Mouse (Mus musculus) heart, postnatal 10 days (tissue): ENCODE results near the gene Itpkc. TPM values are rescaled to one million over a fixed set of nuclear protein-coding genes. Genes with fewer than 3 reads are reported as not detected.

Source experiments
- DNase-seq, 2 experiments: peaks; one replicate each; pipeline ENCODE4 v3.0.0; 2021
- intact Hi-C: fragments of 180-260 bp; cut with DNase I; formaldehyde crosslinking; loops from one replicate; pipeline ENCODE4 v1.15.1; 2025
- total RNA-seq, 2 experiments: library from RNA; stranded (reverse); gene quantifications; 2 replicates each; pipeline ENCODE4 v1.2.3; 2021

Gene Itpkc
- total RNA-seq, 2 experiments from 2014 or later, result 4.2 to 4.5 TPM

DNA sequence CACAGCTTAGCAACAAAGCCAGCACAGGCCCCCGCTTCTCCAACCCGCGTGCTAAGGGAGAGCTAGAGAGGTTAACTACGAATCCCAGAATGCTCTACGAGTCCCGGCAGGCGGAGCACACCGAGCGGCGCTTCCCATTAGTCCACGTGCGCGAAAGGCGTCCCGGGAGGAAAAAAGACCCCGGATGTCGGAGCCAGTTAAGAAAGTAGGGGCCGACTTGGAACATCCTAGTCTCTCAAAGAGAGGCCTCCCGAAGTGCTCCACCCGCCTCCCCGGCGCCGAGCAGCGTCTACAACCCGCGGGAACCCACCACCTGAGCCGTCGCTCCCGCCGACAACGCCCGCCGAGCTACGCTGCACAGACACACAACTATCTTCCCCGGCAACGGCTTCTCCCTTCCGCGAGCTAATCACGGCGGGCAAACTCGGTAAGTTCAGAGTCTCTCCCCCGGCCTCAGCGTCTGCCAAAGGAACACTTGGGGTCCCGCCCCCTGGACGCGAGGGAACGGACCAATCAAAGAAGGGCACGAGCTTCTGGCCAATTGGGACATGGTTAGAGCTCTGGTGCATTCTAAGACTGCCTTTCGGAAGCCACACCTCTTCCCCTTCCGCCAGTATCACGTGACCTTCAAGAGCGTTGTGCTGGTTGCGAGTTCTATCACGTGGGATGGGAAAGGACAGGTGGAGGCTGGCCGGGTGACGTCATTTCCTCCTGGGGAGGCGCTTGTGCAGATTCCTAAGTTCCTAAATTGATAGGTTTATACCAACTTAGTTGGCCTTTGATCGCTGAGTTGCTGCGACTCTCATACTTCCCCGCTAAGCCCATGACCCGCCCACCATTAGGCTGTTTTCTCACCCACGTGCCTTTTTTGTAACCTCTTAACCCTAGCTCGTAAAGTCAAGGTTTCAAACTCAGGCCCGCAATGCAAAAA is 32.5 kb downstream of the Itpkc start, which contains the start of the genes BC024978 and Snrpa:
Gene BC024978, plus strand, starts transcription at position 101 of the 931 bp plus-strand sequence.
Gene Snrpa, minus strand, starts transcription at position 591 of the 931 bp plus-strand sequence.
- peak; percentile 98 for DNase-seq
- intact Hi-C loops, result loop anchor here (2.0 kb wide), 1 partner anchor 15 kb away; the partner anchor contains the start of genes Gm21983 and Mia

DNA sequence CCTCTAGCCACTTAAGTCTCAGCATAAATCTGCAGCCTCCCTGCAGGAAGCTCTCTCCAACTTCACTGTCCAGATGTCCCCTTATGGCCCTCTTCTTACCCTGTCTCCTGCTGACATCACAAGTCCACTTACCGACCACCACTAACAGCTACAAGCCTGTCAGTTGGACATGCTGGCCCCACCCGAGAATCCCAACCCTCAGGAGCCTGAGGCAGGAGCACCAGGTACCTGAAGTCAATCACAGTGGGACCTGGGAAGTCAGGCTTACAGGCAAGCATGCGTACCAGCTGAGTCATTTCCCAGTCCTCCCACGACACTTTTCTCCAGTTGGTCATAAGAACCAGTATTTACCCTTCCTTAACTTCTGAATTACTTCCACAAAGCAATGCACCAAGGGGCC is 34.7 kb downstream of the Itpkc start:
- intact Hi-C loops, result loop anchor here (2.0 kb wide), 1 partner anchor 13 kb away; the partner anchor contains the start of genes Gm21983 and Mia

DNA sequence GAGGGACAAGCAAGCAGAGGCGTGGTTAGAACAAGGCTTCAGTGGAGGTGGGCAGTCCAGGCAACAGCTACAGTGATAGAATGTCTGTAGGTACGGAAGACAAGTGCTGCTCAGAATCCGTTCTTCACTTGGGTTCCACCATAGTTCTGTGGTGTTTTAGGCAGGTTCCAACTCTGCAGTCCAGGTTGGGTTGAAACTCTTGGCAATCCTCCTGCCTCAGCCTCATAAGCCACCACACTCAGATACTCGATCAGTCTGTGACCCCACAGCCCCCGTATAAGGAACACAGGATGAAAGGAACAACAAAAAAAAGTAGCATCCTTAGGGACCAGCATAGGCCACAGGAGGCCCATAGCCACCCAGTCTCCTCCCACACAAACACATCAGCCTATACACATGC is 36.0 kb downstream of the Itpkc start:
- intact Hi-C loops, result no loop called here
- no peak for DNase-seq

More for the DNA sequence above, 34.7 kb downstream of the Itpkc start:
- no peak for DNase-seq

DNA sequence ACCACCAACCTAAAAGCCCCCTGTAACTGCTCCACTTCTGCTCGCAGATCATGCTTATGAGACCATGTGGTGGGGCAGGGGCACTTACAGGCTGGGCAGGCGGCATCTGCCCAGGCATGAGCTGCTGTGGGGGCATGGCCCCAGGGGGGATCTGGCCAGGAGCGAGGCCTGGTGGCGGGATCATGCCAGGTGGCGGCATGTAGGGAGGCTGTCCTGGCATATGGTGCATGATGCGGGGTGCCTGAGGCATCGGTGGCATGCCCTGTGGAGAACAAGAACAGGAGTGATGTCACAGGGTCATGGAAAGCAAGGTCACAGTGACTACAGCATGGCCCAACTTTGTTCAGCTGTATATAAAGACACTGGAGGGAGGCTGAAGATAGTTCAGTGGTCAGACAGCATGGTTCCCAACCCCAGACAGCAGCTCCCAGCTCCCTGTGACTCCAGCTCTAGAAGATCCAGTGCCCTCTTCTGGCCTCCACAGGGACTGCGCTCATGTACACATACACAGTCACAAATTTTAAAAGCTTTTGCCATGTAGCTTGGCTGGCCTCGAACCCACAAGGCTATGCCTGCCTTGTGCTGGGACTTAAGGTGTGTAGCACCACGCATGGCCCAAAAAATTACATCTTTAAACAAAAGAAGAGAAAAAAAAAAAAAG is 39.1 kb downstream of the Itpkc start:
- intact Hi-C loops, result no loop called here
- DNase-seq, result no peak

DNA sequence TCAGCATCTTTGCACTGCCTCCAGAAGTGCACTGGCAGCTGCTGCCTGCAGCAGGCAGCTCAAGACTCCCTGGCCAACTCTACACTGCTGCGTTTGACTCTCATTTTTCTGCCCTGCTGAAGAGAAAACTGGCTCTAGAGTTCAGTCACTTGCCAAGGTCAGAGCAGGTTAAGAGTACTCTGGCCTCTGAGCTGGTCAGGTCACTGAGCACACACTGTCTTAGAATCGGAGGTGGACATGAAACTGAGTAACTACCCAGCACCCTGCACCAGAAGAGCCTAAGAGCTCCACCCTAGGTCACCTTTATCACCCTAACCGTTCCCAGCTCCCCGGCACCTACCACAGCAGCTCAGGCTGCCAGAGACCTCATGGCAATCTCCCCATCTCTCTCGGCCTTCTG is 42.5 kb downstream of the Itpkc start:
- no peak for DNase-seq
- intact Hi-C loops, result no loop called here

DNA sequence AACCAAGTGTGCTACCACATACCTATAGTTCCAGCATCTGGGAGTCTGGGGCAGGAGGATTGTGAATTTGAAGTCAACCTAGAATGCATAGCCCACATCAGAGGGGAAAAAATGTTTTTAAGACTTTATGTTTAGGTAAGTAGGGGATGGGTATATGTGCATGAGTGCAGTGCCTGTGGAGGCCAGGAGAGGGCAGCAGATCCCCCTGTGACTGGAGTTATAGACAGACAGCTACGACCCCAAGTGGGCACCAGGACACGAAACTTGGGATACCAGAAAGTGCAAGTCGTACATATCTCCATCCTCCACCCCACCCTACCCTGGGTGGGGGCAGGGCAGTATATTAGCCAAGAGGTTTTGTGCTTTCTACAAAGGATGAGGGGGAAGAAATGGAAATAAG is 43.5 kb downstream of the Itpkc start:
- intact Hi-C loops, result no loop called here
- DNase-seq, result no peak

DNA sequence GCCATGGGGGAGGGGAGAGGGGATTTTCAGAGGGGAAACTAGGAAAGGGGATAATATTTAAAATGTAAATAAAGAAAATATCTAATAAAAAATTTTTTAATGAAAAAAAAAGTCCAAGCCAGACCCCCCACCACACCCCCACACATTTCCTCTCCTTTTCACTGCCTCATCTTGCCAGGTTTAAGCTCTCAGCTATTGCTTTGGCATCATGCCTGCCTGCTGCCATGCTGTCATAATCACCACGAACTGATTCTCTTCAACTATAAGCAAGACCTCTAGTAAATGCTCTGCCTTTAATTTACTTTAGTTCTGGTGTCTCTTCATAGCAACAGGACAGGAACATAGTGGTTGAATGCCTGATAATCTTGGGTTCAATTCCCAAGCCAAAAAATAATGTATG is 46.0 kb downstream of the Itpkc start:
- intact Hi-C loops, result no loop called here
- no peak for DNase-seq

DNA sequence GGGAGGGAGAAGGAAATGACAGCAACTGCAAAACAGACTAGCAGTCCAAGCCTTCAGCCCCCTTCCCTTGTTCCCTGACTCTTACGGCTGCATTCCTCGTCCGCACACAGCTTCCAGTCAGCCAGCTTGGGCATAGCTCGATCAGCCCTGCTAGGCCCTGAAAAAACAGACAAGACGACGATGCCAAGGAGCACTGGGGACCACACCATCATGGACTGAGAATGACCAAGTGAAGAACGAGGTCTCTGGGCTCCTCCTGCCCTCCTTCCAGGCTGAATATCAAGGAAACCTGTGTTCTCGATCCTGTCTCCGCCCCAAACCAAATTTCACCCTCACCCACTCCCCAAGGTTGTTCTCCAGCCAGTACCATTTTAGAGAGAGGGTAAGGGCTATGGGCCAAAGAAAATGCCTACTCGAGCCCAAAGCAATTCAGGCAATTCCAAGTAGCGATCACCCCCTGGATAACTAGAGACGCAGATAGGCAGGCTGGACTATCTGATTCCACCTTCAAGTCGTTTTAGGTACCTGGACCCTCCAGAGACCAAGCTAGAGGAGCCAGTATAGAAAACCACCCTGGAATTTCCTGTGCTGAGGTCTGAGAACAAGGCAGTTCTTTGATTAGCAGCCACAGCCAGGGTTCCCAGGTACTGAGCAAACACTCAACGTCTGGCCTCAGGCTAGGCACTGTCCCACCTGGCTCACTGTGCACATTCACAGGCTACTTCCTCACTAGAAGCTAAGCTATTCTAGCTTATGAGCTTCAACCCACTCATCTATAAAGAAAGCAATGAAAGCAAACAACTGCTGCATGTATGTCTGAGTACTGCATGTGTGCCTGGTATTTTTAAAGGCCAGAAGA is 47.4 kb downstream of the Itpkc start, which contains the start of the genes Gm21983 and Mia:
Gene Gm21983, minus strand, starts transcription at position 250 of the 859 bp plus-strand sequence.
Gene Mia, minus strand, starts transcription at position 321 of the 859 bp plus-strand sequence.
- no peak for DNase-seq
- intact Hi-C loops, result loop anchor here (2.0 kb wide), 1 partner anchor 14 kb away; the partner anchor contains the start of gene BC024978

DNA sequence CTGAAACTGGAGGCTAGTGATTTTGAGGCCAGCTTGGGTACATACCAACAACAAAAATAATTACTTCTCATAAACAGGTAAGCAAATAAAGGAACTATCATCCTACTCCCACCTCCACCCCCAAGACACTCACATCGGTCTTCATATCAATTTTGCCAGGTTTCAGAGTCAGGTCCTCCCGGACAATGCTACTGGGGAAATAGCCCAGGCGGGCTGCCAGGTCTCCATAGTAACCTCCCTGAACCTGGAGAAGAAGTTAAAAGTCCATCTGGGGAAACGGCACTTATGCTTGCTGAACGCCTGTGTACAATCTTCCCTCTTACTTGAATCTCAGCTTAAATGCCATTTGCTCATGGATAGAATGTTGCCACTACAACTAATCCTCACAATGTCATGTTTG is 48.4 kb downstream of the Itpkc start:
- intact Hi-C loops, result loop anchor here (2.0 kb wide), 1 partner anchor 15 kb away; the partner anchor contains the start of gene BC024978

DNA sequence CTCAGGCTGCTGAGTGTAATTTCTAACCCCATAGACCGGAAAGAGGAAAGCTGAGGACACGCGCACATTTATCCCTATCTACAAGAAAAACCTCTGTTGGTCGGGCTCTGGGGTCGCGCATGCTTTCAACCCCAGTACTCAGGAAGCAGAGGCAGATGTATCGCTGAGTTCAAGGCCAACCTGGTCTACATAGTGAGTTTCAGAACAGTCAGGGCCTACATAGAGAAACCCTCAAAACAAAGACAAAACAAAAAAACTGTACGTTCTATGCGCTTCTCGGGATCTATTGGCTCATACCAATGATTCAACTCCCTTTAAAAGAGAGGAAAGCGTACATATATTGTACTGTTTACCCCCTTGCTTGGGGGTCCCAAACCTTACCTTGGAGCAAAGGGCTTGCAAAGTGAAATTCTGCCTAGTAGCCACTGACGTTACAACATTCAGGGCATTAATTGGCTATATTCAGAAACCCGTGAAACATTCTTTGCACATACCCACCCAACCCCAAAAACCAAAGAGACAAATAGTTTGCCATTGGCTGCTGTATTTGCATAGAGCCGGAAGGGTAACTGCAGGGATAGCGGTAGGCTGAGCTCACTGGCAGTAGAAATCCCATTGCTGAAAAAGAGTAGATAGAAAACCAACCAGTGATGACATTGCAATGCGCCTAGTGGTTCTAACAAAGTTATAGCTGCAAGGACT is 49.1 kb downstream of the Itpkc start:
- no peak for DNase-seq
- intact Hi-C loops, result no loop called here

More for the DNA sequence above, 48.4 kb downstream of the Itpkc start:
- DNase-seq, result peak; percentile 68 to 72

DNA sequence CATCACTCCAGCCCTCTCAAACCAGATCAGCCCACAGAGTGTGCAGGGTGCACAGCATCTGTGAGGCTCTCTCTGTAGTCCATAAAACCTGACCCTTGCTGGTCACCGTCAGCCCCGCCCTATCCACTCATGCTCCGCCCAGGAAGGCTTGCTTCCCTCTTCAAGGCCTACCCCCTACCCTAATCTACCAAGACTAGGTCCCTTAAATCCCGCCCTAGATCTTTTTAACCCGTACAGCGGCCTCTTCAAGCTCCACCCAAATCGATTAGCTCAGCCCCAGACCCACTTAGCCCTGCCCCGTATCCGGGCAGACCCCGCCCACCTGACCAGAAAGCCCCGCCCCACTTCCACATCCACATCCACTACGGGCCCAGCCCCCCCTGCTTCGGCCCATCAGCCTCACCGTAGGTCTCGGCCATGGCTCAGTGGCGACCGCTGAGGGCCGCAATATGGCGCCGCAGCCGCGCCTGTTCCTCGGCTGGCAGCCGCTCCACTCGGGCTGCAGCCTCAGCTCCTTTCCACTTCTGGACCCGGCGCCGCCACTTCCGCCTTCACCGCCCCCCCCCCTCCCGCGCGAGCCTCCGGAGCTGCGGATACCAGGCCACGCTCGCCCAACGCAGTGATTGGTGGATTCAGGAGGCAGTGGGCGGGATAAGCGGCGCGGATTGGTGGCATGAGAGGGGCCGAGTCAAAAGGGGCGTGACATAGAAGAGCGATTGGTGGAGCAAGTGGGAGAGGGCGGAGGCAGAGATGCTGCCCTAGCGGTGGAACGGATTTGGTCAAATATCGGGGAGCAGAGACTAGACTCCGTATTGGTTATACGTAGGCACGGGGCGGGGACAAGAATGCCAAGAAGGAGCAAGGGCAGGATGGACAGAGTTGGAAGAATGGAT is 49.9 kb downstream of the Itpkc start, which contains the start of gene Rab4b:
Gene Rab4b, minus strand, starts transcription at position 573 of the 893 bp plus-strand sequence.
- DNase-seq, result peak; percentile 99 to 100
- intact Hi-C loops, result no loop called here

DNA sequence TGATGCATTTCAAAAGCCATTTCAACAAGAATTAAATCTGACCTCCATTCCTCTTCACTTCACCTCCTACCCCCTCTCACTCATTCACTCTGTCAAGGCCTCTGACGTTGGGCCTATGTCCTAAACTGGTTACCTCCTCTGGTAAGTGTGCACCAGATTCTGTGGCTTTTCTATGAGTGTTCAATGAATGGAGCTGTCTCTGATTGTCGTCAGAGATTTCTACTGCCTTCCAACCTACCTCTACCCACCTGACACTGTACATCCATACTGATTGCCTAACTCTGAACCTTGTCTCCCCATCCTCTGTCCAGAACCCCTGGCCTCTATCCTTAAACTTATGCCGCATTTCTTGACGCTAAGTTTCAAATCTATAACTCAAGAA is 50.5 kb downstream of the Itpkc start:
- intact Hi-C loops, result no loop called here
- DNase-seq, result no peak

DNA sequence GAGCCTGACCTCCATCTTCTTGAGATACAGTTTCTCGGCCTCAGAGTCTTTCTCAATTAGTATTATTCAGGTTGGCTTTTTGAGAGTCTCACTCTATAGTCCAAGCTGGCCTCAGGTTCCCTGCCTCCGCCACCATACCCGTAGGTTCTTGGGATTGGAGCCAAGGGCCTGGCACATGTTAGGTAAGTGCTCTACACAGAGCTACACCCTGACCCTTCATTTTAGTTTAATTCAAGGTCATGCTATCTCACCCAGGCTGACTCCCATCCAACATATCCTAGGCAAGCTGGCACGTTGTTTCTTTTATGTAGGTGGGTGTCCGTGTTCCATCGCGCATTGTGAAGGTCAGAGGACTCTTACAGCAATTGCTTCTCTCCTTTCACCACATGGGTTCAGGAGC is 53.6 kb downstream of the Itpkc start:
- intact Hi-C loops, result no loop called here
- DNase-seq, result no peak

DNA sequence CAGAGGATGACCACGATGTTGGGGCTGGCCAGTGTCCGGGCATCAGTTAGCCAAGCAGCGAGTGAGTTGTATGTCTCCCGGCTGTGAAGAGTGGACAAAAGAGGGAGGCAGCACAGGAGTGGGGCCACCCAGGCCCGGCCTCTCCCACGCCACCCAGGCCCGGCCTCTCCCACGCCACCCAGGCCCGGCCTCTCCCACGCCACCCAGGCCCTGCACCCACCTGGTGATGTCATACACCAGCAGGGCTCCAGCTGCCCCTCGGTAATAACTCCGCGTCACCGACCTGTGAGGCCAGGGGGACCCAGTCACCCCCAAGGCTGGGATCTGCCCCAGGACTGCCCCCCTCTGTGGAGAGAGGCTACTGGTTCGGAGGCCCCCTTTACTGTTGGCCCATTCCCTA is 54.0 kb downstream of the Itpkc start:
- DNase-seq, result no peak
- intact Hi-C loops, result no loop called here

DNA sequence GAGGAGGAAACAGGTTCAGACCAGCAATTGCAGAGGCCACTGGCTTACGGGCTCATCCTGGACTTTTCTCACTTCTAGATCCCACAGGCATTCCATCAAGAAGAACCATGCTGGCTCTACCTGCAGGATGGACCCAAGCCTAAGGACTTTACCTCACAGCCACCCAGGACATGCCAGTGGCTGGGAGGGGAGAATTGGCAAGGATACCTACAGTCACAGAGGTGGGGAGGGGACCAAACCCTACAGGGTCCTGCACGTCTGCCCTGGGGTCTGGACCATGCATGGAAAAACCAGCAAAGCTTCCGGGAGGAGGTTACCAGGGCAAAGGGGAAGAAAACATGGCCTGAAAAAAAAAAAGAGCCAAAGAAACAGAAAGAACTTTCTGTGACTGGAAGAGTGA is 57.5 kb downstream of the Itpkc start:
- DNase-seq, result no peak
- intact Hi-C loops, result no loop called here

DNA sequence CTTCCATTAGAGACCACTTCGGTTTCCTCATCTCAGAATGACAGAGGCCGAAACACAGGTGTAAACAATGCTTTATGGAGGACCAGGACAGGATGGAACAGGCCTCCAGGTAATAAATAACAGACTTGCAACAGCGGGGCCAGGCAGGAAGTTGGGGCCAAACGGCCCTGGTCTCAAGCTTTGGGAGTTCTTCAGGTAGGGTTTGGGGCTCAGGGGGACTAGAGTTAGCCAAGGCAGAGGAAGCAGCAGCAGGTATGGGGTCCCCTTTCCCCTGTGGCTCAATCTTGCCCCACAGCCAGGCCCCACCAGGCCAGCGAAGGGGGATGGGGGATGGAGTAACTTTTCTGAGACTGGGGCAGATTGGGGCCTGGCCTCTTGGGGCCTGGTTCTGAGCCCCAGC is 60.1 kb downstream of the Itpkc start:
- intact Hi-C loops, result loop anchor here (10.0 kb wide), 1 partner anchor 306 kb away; the partner anchor contains the start of gene Sertad3
- no peak for DNase-seq

DNA sequence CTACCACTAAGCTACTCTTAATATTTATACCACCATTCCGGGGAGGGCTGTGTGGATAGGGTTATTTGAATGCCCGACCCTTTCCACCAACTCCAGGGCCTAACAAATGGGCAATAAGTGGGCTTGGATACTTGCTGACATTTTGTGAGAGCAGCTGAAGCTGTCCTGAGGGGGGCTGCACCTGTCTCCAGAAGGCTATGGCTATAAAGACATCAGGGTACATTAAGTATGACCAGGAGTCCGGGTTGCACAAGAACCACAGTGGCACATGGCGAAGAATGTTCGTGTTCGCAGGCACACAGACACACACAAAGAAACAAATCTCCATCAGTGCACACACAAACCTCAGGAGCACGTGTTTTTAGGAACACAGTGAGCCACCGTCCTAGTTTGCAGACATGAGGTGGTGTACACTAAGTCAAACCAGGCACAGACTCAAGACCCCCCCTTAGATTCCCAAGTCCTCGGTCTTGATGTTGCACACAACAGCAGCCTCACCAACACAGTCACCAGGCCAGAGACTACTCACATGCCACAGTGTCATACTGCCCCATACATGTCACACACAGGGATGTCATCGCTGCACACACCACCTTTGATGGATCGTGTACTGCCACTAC is 60.9 kb downstream of the Itpkc start:
- no peak for DNase-seq
- intact Hi-C loops, result loop anchor here (2.0 to 10.0 kb wide), 2 partner anchors 61 to 307 kb away; partner anchors contain the start of genes Itpkc and Sertad3
